Mouse (Mus musculus) hindbrain, embryonic 10.5 days (tissue): Measurements from ENCODE around the gene Traf7. TPM values are rescaled to one million over a fixed set of nuclear protein-coding genes. Genes with fewer than 3 reads are reported as not detected.

Source experiments
- DNase-seq: peaks from one replicate; pipeline ENCODE4 v3.0.0-alpha.2; 2017; ENCODE audit warnings: low spot score
- H3K27ac ChIP-seq: fragments of 300-500 bp; sonication (generic); 2 replicates; pipeline ENCODE4 v1.5.1; 2016; ENCODE audit warnings: mild to moderate bottlenecking, moderate library complexity
- H3K27me3 ChIP-seq: fragments of 300-500 bp; sonication (generic); 2 replicates; pipeline ENCODE4 v1.6.1; 2016; ENCODE audit warnings: mild to moderate bottlenecking; ENCODE audit not compliant: poor library complexity, insufficient read depth, severe bottlenecking
- H3K36me3 ChIP-seq: fragments of 300-500 bp; sonication (generic); 2 replicates; pipeline ENCODE4 v1.6.1; 2016; ENCODE audit warnings: mild to moderate bottlenecking, moderate library complexity
- H3K4me1 ChIP-seq: fragments of 300-500 bp; sonication (generic); replicated peaks from 2 replicates; pipeline ENCODE4 v1.6.1; 2016; ENCODE audit warnings: mild to moderate bottlenecking
- H3K4me3 ChIP-seq: fragments of 300-500 bp; sonication (generic); 2 replicates; pipeline ENCODE4 v1.5.1; 2016; ENCODE audit warnings: mild to moderate bottlenecking, moderate library complexity
- H3K9me3 ChIP-seq: fragments of 300-500 bp; sonication (generic); 2 replicates; pipeline ENCODE4 v1.6.1; 2016; ENCODE audit warnings: mild to moderate bottlenecking, moderate library complexity
- WGBS: fragments of 180-500 bp; shearing (Covaris S2); methylation state at CpG from one replicate; pipeline ENCODE4 v1.1.7; 2016; 5-methylcytosine and 5-hydroxymethylcytosine counted together
- polyA plus RNA-seq: library from polyadenylated mRNA; unstranded; fragments of >200 nt; fragmentation: Nextera tagmentation; extraction: Ambion mirVana; gene quantifications from 2 replicates; pipeline ENCODE4 v1.2.1, GENCODE M21; 2016

The Traf7 gene
- polyA plus RNA-seq, 1 experiment from 2014 or later, result 93.6 TPM

DNA sequence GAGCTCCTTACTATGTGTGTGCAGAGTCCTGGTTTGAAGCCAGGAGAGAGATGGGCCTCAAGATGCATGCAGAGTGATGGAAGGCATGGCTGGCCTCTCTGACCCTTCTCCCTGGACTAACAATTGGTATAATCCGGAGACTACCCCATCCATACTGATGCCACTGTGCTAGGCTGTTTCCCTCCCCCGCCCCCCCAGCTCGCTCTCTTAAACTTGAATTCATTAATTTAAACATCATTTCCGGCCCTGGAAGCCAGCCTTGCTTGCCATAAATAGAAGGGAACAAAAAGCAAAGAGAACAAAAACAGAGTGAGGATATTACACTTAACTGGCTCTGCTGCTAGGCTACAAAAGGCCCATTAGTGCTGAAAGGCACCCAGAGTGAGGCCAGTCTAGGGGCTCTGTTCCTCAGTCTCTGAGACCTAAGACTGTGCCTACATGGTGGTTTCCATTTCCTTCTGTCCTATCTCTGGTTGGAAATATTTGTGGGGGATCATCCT lies 30.9 kb upstream of the Traf7 start:
- Histone ChIP-seq H3K36me3 (0 out of 2 replicates have a peak, but pooled peaks cover 2% of the 10 kb centered on the region), H3K4me1 (peaks cover 26% of the 10 kb centered on the region), H3K4me3 (peak overlapping the region; percentile 29), H3K9me3 (no peaks in the 10 kb centered on the region), H3K27ac (peak overlapping the region; percentile 86), H3K27me3 (no peaks in the 10 kb centered on the region)
- WGBS, result 38% methylated on average over 4 of the region's 4 CpGs
- DNase-seq, result peak; percentile 40

DNA sequence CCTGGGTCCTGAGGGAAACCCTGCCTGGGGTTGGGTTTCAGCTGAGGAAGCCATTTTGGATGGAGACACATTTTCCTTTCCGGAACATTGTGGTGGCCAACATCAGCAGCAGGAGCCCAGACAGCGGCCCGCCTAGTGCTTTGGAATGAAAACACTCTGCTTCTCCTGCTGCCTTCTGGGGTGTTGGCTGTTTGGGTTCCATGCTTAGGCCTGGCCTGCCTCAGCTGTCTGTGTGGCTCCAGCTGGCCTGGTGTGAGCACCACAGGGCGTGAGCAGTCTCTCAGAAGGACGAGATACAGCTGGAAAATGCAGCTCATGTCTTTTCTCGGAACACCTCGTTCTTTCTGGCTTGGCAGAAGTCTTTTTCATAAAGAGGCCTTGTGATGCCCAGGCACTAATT lies 29.4 kb upstream of the Traf7 start:
- 0 out of 2 replicates have a peak overlapping the region, but pooled peaks have one; percentile 0 for H3K27ac ChIP-seq

DNA sequence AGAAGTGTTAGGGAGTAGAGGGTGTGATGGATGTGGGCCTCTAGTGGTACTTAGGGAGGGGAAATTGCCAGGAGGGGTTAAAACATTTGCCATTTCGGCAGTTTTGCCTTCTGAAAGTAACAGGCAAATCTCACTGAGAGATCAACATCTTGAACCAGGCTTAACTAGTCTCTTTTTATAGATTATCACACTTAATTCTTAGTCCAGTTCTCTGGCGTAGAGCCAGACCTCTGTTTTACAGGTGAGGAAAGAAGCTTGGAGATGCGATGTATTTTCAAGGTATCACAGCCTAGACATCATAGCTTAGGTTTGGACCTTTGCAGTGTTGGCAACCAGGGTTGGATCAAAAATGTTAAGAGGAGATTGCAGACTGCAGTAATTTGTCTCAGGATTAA lies 23.3 kb upstream of the Traf7 start:
- Histone ChIP-seq H3K4me3 (peak overlapping the region; percentile 87), H3K27me3 (peaks cover 30% of the 10 kb centered on the region), H3K4me1 (peaks cover 41% of the 10 kb centered on the region), H3K36me3 (no peaks in the 10 kb centered on the region), H3K9me3 (no peaks in the 10 kb centered on the region), H3K27ac (peak overlapping the region; percentile 98)
- no peak for DNase-seq
- WGBS, result 65% methylated on average over 3 of the region's 3 CpGs

More for the DNA sequence above, 29.4 kb upstream of the Traf7 start:
- no peak overlapping the region for H3K4me3 ChIP-seq
- WGBS, result 85% methylated on average over 7 of the region's 7 CpGs
- H3K9me3 ChIP-seq, result no peaks in the 10 kb centered on the region
- H3K4me1 ChIP-seq, result peaks cover 30% of the 10 kb centered on the region
- no peaks in the 10 kb centered on the region for H3K27me3 ChIP-seq
- no peak for DNase-seq
- H3K36me3 ChIP-seq, result no peaks in the 10 kb centered on the region

DNA sequence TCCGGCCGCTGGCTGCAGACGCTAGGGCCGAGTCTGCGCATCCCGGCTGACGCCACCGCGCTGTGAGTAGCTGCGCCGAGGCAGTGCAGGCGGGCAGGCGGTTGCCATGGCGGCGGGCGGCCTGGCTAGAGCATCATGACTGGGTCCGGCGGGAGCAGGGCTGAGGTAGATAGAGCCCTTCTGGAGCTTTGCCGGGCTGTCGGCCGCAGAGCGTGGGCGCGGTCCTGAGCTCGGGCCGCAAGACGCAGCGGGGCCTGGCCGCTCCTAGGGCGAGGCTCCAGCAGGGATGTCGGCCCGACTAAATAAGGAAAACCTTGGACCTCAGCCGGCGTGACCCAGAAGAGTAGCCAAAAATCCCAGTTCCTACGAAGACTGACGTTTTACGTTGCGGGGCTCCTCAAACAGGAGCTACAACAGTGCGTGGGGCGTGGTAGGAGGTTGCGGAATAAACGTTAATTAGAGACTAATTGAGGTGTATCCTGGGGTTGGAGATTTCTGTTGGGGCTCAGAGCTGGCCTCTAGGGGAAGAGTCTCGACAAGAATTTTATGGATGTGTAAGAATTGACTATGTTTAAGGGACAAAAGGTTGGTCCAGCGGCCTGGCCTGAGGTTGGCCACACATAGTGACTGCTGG lies 22.8 kb upstream of the Traf7 start:
- Histone ChIP-seq H3K4me3 (peak overlapping the region; percentile 87), H3K27ac (peak overlapping the region; percentile 98), H3K36me3 (no peaks in the 10 kb centered on the region), H3K27me3 (peaks cover 33% of the 10 kb centered on the region), H3K4me1 (peaks cover 41% of the 10 kb centered on the region), H3K9me3 (no peaks in the 10 kb centered on the region)
- DNase-seq, result no peak
- WGBS, result under 1% methylated on average over 44 of the region's 44 CpGs

DNA sequence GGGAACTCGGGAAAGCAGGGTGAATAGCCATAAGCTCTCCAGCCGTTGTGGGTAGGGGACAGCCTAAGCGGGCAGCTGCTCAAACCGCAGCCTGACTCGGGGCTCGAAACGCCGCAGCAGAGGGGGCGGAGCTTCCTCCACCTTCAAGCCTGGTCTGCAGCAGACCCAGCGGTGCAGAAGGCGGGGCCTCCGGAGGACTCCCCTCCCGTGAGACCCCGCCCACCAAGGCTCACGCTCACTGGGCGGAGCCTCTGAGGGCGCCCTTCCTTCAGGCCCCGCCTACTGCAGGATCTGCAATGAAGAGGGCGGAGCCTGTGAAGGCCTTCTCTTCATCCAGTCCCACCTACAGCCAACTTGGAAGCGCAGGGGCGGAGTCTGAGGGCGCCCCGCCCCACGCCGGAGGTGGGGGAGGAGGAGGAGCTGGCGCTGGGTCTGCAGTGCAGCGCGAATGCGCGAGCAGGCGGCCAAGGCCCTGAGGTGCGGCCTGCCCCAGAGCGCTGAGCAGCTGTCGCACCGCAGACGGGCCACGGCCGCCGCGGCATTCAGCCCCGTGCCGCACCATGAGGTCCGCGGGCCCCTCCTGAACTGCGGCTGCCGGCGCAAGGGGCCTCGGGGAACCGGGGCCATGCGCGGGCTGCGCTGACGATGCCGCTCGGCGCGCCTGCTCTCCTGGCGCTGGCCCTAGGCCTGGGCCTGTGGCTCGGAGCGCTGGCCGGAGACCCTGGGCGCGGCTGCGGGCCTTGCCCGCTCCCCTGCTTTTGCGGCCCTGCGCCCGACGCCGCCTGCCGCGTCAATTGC lies 22.1 kb upstream of the Traf7 start, which contains the start of gene Pkd1:
Gene Pkd1, plus strand, starts transcription at position 217 of the 798 bp plus-strand sequence.
- H3K4me3 ChIP-seq, result peak within 1 kb of the TSS; percentile 87
- H3K9me3 ChIP-seq, result no peaks in the 10 kb centered on the region
- no peaks in the 10 kb centered on the region for H3K36me3 ChIP-seq
- DNase-seq, result peak; percentile 100
- under 1% methylated on average over 72 of the region's 72 CpGs for WGBS
- peak within 1 kb of the TSS; percentile 98 for H3K27ac ChIP-seq
- peaks cover 43% of the 10 kb centered on the region for H3K4me1 ChIP-seq
- H3K27me3 ChIP-seq, result peaks cover 38% of the 10 kb centered on the region

DNA sequence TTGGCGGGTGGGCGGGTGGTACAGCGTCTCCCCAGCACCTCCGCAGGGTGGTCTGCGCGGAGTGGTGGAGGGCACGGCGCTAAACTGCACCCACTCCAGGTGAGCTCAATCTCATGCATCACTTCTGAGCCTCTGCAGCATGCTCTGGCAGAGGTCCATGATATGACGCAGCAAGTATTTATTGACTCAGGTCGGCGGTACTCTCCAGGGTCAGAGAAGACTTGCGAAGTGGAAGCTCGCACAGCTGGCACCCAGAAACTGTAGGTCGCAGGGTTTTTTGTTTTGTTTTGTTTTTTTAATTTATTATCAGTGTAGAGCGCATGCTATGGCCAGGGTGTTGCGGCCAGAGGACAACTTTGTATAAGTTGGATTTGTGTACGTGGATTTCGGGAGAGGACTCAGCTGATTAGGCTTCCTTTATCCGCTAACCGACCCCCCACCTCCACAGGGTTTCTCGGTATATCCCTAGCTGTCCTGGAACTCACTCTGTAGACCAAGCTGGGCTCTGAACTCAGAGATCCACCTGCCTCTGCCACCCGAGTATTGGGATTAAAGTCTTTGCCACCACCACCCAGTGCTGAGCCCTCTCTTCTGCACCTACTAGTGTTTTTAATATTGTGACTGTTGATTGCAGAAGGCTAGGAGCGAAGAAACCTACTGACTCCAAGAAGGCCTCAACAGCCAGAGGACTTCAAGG lies 21.3 kb upstream of the Traf7 start:
- peaks cover 44% of the 10 kb centered on the region for H3K27me3 ChIP-seq
- 5% methylated on average over 23 of the region's 23 CpGs for WGBS

DNA sequence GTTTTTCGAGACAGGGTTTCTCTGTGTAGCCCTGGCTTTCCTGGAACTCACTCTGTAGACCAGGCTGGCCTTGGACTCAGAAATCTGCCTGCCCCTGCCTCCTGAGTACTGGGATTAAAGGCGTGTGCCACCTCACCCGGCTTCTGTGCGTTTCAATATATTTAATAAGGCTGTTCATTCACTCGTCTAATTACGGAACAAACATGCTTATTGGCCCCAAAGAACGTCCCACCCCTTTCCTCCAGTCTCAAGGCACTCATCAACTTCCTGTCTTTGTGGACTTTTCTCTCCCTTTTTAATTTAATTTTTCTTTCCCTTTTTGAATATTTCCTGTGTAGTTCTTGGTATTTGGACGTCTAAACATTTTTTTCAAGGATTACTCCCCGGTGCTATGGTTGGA lies 20.7 kb upstream of the Traf7 start:
- Histone ChIP-seq H3K27me3 (peaks cover 44% of the 10 kb centered on the region), H3K9me3 (no peaks in the 10 kb centered on the region), H3K4me1 (peaks cover 47% of the 10 kb centered on the region), H3K36me3 (no peaks in the 10 kb centered on the region), H3K27ac (no peak overlapping the region), H3K4me3 (peak overlapping the region; percentile 87)
- 46% methylated on average over 9 of the region's 9 CpGs for WGBS
- DNase-seq, result no peak

More for the DNA sequence above, 21.3 kb upstream of the Traf7 start:
- DNase-seq, result peak; percentile 27
- H3K9me3 ChIP-seq, result no peaks in the 10 kb centered on the region
- H3K4me3 ChIP-seq, result peak overlapping the region; percentile 87
- no peaks in the 10 kb centered on the region for H3K36me3 ChIP-seq
- H3K27ac ChIP-seq, result peak overlapping the region; percentile 98; the same call in 1 of the 2 replicates
- H3K4me1 ChIP-seq, result peaks cover 47% of the 10 kb centered on the region

DNA sequence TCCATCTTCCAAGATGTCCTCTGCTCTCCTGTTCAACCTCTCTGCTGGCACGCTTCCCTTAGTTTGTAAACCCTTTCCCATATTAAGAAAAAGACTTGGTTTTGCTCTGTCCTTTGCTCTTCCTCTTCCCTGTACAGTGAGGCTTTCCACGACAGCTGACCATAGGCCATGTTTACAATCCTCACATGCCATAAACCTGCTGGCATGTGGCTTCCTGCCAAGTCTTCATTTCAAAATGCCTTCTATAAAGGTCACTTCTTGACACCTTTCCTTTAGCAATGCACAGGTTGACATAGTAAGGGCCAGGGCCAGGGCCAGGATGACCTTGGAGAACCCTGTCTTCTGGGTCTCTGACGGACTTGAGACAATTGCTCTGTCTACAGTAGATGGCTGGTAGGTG lies 18.5 kb upstream of the Traf7 start:
- H3K4me1 ChIP-seq, result peaks cover 34% of the 10 kb centered on the region
- WGBS, result 82% methylated on average over 3 of the region's 3 CpGs
- H3K27me3 ChIP-seq, result peaks cover 44% of the 10 kb centered on the region
- no peak overlapping the region for H3K27ac ChIP-seq
- no peak overlapping the region for H3K4me3 ChIP-seq
- H3K36me3 ChIP-seq, result no peaks in the 10 kb centered on the region
- DNase-seq, result no peak
- no peaks in the 10 kb centered on the region for H3K9me3 ChIP-seq

DNA sequence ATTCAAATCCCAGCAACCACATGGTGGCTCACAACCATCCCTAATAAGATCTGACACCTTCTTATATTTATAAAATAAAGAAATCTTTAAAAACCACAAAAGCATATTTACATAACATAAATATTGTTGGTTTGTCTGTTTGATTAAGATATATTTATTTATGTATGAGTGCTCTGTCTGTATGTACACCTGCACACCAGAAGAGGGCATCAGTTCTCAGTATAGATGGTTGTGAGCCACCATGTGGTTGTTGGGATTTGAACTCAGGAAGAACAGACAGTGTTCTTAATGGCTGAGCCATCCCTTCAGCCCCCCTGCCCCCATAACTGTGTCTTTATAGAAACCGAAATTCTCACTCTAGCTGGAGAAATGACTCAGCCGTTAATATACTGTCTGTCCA lies 17.5 kb upstream of the Traf7 start:
- Histone ChIP-seq H3K4me1 (peaks cover 24% of the 10 kb centered on the region), H3K27me3 (peaks cover 44% of the 10 kb centered on the region), H3K4me3 (no peak overlapping the region), H3K27ac (no peak overlapping the region), H3K36me3 (no peaks in the 10 kb centered on the region), H3K9me3 (no peaks in the 10 kb centered on the region)
- DNase-seq, result no peak
- 92% methylated on average over 2 of the region's 2 CpGs for WGBS

DNA sequence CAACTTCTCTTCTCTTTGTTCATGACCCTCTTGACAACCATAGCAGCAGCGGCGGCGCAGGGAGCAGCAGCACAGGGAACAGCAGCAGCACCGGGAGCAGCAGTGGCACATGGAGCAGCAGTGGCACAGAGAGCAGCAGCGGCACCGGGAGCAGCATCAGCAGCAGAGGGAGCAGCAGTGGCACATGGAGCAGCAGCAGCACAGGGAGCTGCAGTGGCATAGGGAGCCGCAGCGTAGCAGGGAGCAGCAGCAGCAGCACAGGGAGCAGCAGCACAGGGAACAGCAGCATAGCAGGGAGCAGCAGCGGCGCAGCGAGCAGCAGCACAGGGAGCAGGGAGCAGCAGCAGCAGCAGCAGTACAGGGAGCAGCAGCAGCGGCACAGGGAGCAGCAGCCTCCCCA lies 16.9 kb upstream of the Traf7 start:
- 16% methylated on average over 12 of the region's 12 CpGs for WGBS
- H3K4me1 ChIP-seq, result peaks cover 19% of the 10 kb centered on the region
- peaks cover 44% of the 10 kb centered on the region for H3K27me3 ChIP-seq
- H3K27ac ChIP-seq, result peak overlapping the region; percentile 56
- H3K9me3 ChIP-seq, result no peaks in the 10 kb centered on the region
- DNase-seq, result peak; percentile 29
- H3K4me3 ChIP-seq, result peak overlapping the region; percentile 36
- no peaks in the 10 kb centered on the region for H3K36me3 ChIP-seq

DNA sequence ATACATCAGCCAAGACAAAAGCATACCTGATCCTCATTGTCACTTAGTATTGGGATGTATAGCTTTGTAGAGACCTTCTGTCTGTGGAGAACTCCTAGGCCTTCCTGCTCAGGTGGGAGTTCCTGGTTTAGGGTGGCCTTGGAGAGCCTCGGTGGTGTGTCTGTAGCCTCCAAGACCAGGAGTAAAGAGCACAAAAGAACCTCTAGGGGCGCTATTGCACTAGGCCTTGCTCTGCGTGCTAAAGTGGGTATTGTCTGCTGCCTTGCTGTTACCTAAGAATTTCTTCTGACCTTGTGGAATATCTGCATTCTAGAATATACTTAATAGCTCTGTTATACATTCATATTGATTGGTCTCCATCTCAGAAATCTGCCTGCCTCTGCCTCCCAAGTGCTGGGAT lies 12.6 kb upstream of the Traf7 start:
- WGBS, result 6% methylated on average over 3 of the region's 3 CpGs

DNA sequence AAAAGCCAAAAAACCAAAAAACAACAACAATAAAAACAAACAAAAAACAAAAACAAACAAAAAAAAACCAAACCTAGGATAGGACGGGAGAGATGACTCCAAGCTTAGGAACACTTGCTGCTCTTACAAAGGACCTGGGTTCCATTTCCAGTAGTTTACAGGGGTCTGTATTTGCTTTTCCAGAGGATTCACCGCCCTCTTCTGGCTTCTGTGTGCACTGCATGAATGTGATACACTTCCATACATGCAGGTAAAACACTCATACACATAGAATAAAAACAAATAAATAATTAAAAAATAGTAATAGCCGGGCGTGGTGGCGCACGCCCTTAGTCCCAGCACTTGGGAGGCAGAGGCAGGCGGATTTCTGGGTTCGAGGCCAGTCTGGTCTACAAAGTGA lies 11.2 kb upstream of the Traf7 start:
- Histone ChIP-seq H3K9me3 (no peaks in the 10 kb centered on the region), H3K4me3 (no peak overlapping the region), H3K27ac (no peak overlapping the region), H3K36me3 (no peaks in the 10 kb centered on the region), H3K27me3 (no peaks in the 10 kb centered on the region), H3K4me1 (peaks cover 12% of the 10 kb centered on the region)
- peak; percentile 52 for DNase-seq
- WGBS, result 69% methylated on average over 8 of the region's 8 CpGs

More for the DNA sequence above, 12.6 kb upstream of the Traf7 start:
- H3K4me3 ChIP-seq, result no peak overlapping the region
- H3K9me3 ChIP-seq, result no peaks in the 10 kb centered on the region
- H3K4me1 ChIP-seq, result peaks cover 18% of the 10 kb centered on the region
- DNase-seq, result peak; percentile 44
- no peaks in the 10 kb centered on the region for H3K36me3 ChIP-seq
- H3K27me3 ChIP-seq, result peaks cover 9% of the 10 kb centered on the region
- H3K27ac ChIP-seq, result no peak overlapping the region
